Mouse (Mus musculus): ENCODE data around the gene Ndufa5. TPM values are rescaled to one million over a fixed set of nuclear protein-coding genes. Genes with fewer than 3 reads are reported as not detected.

The Ndufa5 gene
- polyA plus RNA-seq, 1 experiment from 2014 or later: 337 TPM

GRCm38 (mm10) chr6:24486530-24486929 is 41.3 kb downstream of the Ndufa5 start:
- WGBS: 78% methylated on average over 5 of the region's 5 CpGs
- no peaks in the 10 kb centered on the region for H3K4me1 ChIP-seq (ENCODE audit: control insufficient read depth, insufficient read depth, low read length)
- no peaks in the 10 kb centered on the region for H3K27me3 ChIP-seq (ENCODE audit: control insufficient read depth, insufficient read depth, low read length)
- H3K4me3 ChIP-seq (ENCODE audit: low read length): no peak overlapping the region
- H3K9ac ChIP-seq (ENCODE audit: low read depth, low read length): no peak overlapping the region
- ATAC-seq (ENCODE audit: low FRiP score, low TSS enrichment): no peak
- no peak overlapping the region for H3K27ac ChIP-seq (ENCODE audit: low read depth, low read length)
- no peaks in the 10 kb centered on the region for H3K9me3 ChIP-seq (ENCODE audit: control insufficient read depth, low read length)
- no peaks in the 10 kb centered on the region for H3K36me3 ChIP-seq (ENCODE audit: control insufficient read depth, insufficient read depth, low read length)
- no peak overlapping the region for H3K4me2 ChIP-seq (replicated peaks; ENCODE audit: low read depth, low read length)

GRCm38 (mm10) chr6:24470571-24471132 is 57.2 kb downstream of the Ndufa5 start:
- ATAC-seq (ENCODE audit: low FRiP score, low TSS enrichment): no peak
- H3K9me3 ChIP-seq (ENCODE audit: control insufficient read depth, low read length): no peaks in the 10 kb centered on the region
- 86% methylated on average over 1 of the region's 1 CpGs for WGBS

GRCm38 (mm10) chr6:24470135-24470534 is 57.7 kb downstream of the Ndufa5 start:
- ATAC-seq (ENCODE audit: low FRiP score, low TSS enrichment): no peak
- no peaks in the 10 kb centered on the region for H3K4me1 ChIP-seq (ENCODE audit: control insufficient read depth, insufficient read depth, low read length)
- no peak overlapping the region for H3K27ac ChIP-seq (ENCODE audit: low read depth, low read length)
- H3K36me3 ChIP-seq (ENCODE audit: control insufficient read depth, insufficient read depth, low read length): no peaks in the 10 kb centered on the region
- no peak overlapping the region for H3K4me2 ChIP-seq (replicated peaks; ENCODE audit: low read depth, low read length)
- H3K9ac ChIP-seq (ENCODE audit: low read depth, low read length): no peak overlapping the region
- H3K4me3 ChIP-seq (ENCODE audit: low read length): no peak overlapping the region
- H3K27me3 ChIP-seq (ENCODE audit: control insufficient read depth, insufficient read depth, low read length): no peaks in the 10 kb centered on the region
- 91% methylated on average over 2 of the region's 2 CpGs for WGBS
- H3K9me3 ChIP-seq (ENCODE audit: control insufficient read depth, low read length): no peaks in the 10 kb centered on the region

More at GRCm38 (mm10) chr6:24470571-24471132, 57.2 kb downstream of the Ndufa5 start:
- Histone ChIP-seq H3K27ac (ENCODE audit: low read depth, low read length) (no peak overlapping the region), H3K4me3 (ENCODE audit: low read length) (no peak overlapping the region), H3K4me2 (replicated peaks; ENCODE audit: low read depth, low read length) (no peak overlapping the region), H3K4me1 (ENCODE audit: control insufficient read depth, insufficient read depth, low read length) (no peaks in the 10 kb centered on the region), H3K27me3 (ENCODE audit: control insufficient read depth, insufficient read depth, low read length) (no peaks in the 10 kb centered on the region), H3K36me3 (ENCODE audit: control insufficient read depth, insufficient read depth, low read length) (no peaks in the 10 kb centered on the region), H3K9ac (ENCODE audit: low read depth, low read length) (no peak overlapping the region)

Other genes with a start within 250 kb of the Ndufa5 start
- 0.07 TPM in 1 of 2 replicates, not detected in the other for gene Iqub, start 12.9 kb downstream of the Ndufa5 start, polyA plus RNA-seq (2014; fragmentation: Nextera tagmentation; extraction: Ambion mirVana)
- 0.17 and 0.23 TPM in 2 replicates for gene Asb15, start 131 bp upstream of the Ndufa5 start, polyA plus RNA-seq (2014; fragmentation: Nextera tagmentation; extraction: Ambion mirVana)
- not detected in 2 replicates for gene Lmod2, start 69.7 kb upstream of the Ndufa5 start, polyA plus RNA-seq (2014; fragmentation: Nextera tagmentation; extraction: Ambion mirVana)
- gene Wasl, start 137.0 kb upstream of the Ndufa5 start, polyA plus RNA-seq (2014; fragmentation: Nextera tagmentation; extraction: Ambion mirVana): 73.9 and 78.2 TPM in 2 replicates
- gene Hyal6, start 205.2 kb upstream of the Ndufa5 start, polyA plus RNA-seq (2014; fragmentation: Nextera tagmentation; extraction: Ambion mirVana): 0.05 and 0.06 TPM in 2 replicates
- gene Hyal4, start 220.3 kb upstream of the Ndufa5 start, polyA plus RNA-seq (2014; fragmentation: Nextera tagmentation; extraction: Ambion mirVana): not detected in 2 replicates

All from kidney, embryonic 14.5 days (tissue).